Mouse (Mus musculus): ENCODE data around the gene Mfap3l. TPM values are rescaled to one million over a fixed set of nuclear protein-coding genes. Genes with fewer than 3 reads are reported as not detected.
A peak's percentile ranks its signal among the peaks of the same experiment; 100 is the strongest.

Mfap3l gene
- polyA plus RNA-seq, 1 experiment = 18.2 TPM

GRCm38 (mm10) chr8:60643416-60644020, 10.9 kb downstream of the Mfap3l start:
- peaks cover 70% of the 10 kb centered on the region for H3K36me3 ChIP-seq (ENCODE audit: control insufficient read depth, insufficient read depth)
- peaks cover 91% of the 10 kb centered on the region for H3K79me3 ChIP-seq (ENCODE audit: low read depth)
- no peaks in the 10 kb centered on the region for H3K27me3 ChIP-seq (ENCODE audit: control insufficient read depth, insufficient read depth, insufficient read length)
- H3ac ChIP-seq (ENCODE audit: control insufficient read depth, insufficient read length, low read depth) = no peak overlapping the region
- H3K4me3 ChIP-seq (ENCODE audit: insufficient read depth, poor library complexity, severe bottlenecking) = no peak overlapping the region
- TF ChIP-seq MAX (IDR thresholded peaks at IDR 0.05) = no peak
- peaks cover 100% of the 10 kb centered on the region for H3K79me2 ChIP-seq (ENCODE audit: control insufficient read depth, insufficient read depth)

DNA sequence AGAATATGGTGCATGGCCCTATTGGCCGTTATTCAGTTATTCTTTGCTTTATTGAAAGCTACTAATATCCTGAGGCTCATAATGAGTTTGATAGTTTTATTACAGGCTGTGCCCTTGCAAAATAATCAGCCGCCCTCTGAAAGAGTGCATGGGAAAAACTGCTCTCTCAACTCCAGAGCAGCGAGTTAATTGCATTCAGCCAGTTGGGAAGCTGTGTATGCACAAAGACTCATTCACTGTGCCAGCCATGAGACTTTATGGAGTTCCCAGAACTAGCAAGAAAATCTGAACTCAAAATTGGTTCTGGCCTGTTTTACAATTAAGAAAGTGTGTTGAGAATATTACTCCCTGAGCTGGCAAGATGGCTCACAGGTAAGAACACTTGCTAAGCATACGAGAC, 12.5 kb downstream of the Mfap3l start:
- peaks cover 70% of the 10 kb centered on the region for H3K36me3 ChIP-seq (ENCODE audit: control insufficient read depth, insufficient read depth)
- TF ChIP-seq CTCF (IDR thresholded peaks at IDR 0.05; ENCODE audit: control insufficient read depth, insufficient read depth, insufficient read length) (no peak), USF1 (IDR thresholded peaks at IDR 0.05; ENCODE audit: low read depth) (no peak), MYOD1 (IDR thresholded peaks at IDR 0.05; ENCODE audit: control insufficient read depth, insufficient read length, low read depth) (no peak), CEBPB (IDR thresholded peaks at IDR 0.05; ENCODE audit: low read depth) (no peak), MYOG (IDR thresholded peaks at IDR 0.05; ENCODE audit: control insufficient read depth, extremely low read depth, insufficient read length) (no peak), FOSL1 (IDR thresholded peaks at IDR 0.05; ENCODE audit: insufficient read depth, low read length, poor library complexity, severe bottlenecking) (no peak), MAX (IDR thresholded peaks at IDR 0.05) (no peak)
- H3K79me3 ChIP-seq (ENCODE audit: low read depth) = peaks cover 80% of the 10 kb centered on the region
- peaks cover 99% of the 10 kb centered on the region for H3K79me2 ChIP-seq (ENCODE audit: control insufficient read depth, insufficient read depth)
- no peaks in the 10 kb centered on the region for H3K27me3 ChIP-seq (ENCODE audit: control insufficient read depth, insufficient read depth, insufficient read length)
- H3ac ChIP-seq (ENCODE audit: control insufficient read depth, insufficient read length, low read depth) = no peak overlapping the region
- H3K4me3 ChIP-seq (ENCODE audit: insufficient read depth, poor library complexity, severe bottlenecking) = no peak overlapping the region

- Histone ChIP-seq H3K79me2 (ENCODE audit: control insufficient read depth, insufficient read depth) (peaks cover 99% of the 10 kb centered on the region), H3K27me3 (ENCODE audit: control insufficient read depth, insufficient read depth, insufficient read length) (no peaks in the 10 kb centered on the region), H3K79me3 (ENCODE audit: low read depth) (peaks cover 78% of the 10 kb centered on the region), H3K36me3 (ENCODE audit: control insufficient read depth, insufficient read depth) (peaks cover 68% of the 10 kb centered on the region), H3ac (ENCODE audit: control insufficient read depth, insufficient read length, low read depth) (no peak overlapping the region), H3K4me3 (ENCODE audit: insufficient read depth, poor library complexity, severe bottlenecking) (no peak overlapping the region)
- TF ChIP-seq FOSL1 (IDR thresholded peaks at IDR 0.05; ENCODE audit: insufficient read depth, low read length, poor library complexity, severe bottlenecking) (no peak), CTCF (IDR thresholded peaks at IDR 0.05; ENCODE audit: control insufficient read depth, insufficient read depth, insufficient read length) (no peak), USF1 (IDR thresholded peaks at IDR 0.05; ENCODE audit: low read depth) (no peak), MYOD1 (IDR thresholded peaks at IDR 0.05; ENCODE audit: control insufficient read depth, insufficient read length, low read depth) (no peak)
Observed at GRCm38 (mm10) chr8:60645911-60646310, 13.3 kb downstream of the Mfap3l start.

DNA sequence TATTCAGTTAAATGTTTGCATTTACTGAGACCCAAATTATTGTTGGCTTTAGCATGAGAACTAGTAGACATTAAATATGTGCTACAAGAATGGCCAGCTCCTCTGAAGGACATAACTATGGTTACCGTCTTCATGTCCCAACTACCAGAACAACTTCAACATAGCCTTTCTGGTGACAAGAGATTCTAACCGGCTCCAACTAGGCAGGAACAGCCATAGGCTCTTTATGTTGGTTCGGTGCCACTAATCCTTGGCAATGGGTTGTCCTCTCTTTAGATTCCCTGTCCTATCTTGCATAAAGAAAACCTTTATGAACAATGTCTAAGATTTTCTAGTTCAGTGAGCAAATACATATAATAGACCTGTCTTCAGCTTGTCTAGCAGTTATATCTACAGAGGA, 14.7 kb downstream of the Mfap3l start:
- H3K36me3 ChIP-seq (ENCODE audit: control insufficient read depth, insufficient read depth) = peaks cover 70% of the 10 kb centered on the region
- H3K79me3 ChIP-seq (ENCODE audit: low read depth) = peaks cover 82% of the 10 kb centered on the region
- peaks cover 99% of the 10 kb centered on the region for H3K79me2 ChIP-seq (ENCODE audit: control insufficient read depth, insufficient read depth)
- no peak overlapping the region for H3ac ChIP-seq (ENCODE audit: control insufficient read depth, insufficient read length, low read depth)
- H3K4me3 ChIP-seq (ENCODE audit: insufficient read depth, poor library complexity, severe bottlenecking) = no peak overlapping the region
- H3K27me3 ChIP-seq (ENCODE audit: control insufficient read depth, insufficient read depth, insufficient read length) = no peaks in the 10 kb centered on the region
- TF ChIP-seq FOSL1 (IDR thresholded peaks at IDR 0.05; ENCODE audit: insufficient read depth, low read length, poor library complexity, severe bottlenecking) (no peak), MAX (IDR thresholded peaks at IDR 0.05) (no peak), CEBPB (IDR thresholded peaks at IDR 0.05; ENCODE audit: low read depth) (no peak), MYOD1 (IDR thresholded peaks at IDR 0.05; ENCODE audit: control insufficient read depth, insufficient read length, low read depth) (no peak), CTCF (IDR thresholded peaks at IDR 0.05; ENCODE audit: control insufficient read depth, insufficient read depth, insufficient read length) (no peak), MYOG (IDR thresholded peaks at IDR 0.05; ENCODE audit: control insufficient read depth, extremely low read depth, insufficient read length) (no peak), USF1 (IDR thresholded peaks at IDR 0.05; ENCODE audit: low read depth) (no peak)

GRCm38 (mm10) chr8:60649081-60649480, 16.5 kb downstream of the Mfap3l start:
- H3K36me3 ChIP-seq (ENCODE audit: control insufficient read depth, insufficient read depth) = peaks cover 71% of the 10 kb centered on the region
- peaks cover 81% of the 10 kb centered on the region for H3K79me3 ChIP-seq (ENCODE audit: low read depth)
- H3K27me3 ChIP-seq (ENCODE audit: control insufficient read depth, insufficient read depth, insufficient read length) = no peaks in the 10 kb centered on the region
- TF ChIP-seq CTCF (IDR thresholded peaks at IDR 0.05; ENCODE audit: control insufficient read depth, insufficient read depth, insufficient read length) (no peak), MYOG (IDR thresholded peaks at IDR 0.05; ENCODE audit: control insufficient read depth, extremely low read depth, insufficient read length) (no peak), USF1 (IDR thresholded peaks at IDR 0.05; ENCODE audit: low read depth) (no peak), CEBPB (IDR thresholded peaks at IDR 0.05; ENCODE audit: low read depth) (peak; percentile 19), MAX (IDR thresholded peaks at IDR 0.05) (no peak), FOSL1 (IDR thresholded peaks at IDR 0.05; ENCODE audit: insufficient read depth, low read length, poor library complexity, severe bottlenecking) (peak; percentile 25), MYOD1 (IDR thresholded peaks at IDR 0.05; ENCODE audit: control insufficient read depth, insufficient read length, low read depth) (peak; percentile 16)
- no peak overlapping the region for H3K4me3 ChIP-seq (ENCODE audit: insufficient read depth, poor library complexity, severe bottlenecking)
- no peak overlapping the region for H3ac ChIP-seq (ENCODE audit: control insufficient read depth, insufficient read length, low read depth)
- H3K79me2 ChIP-seq (ENCODE audit: control insufficient read depth, insufficient read depth) = peaks cover 99% of the 10 kb centered on the region

DNA sequence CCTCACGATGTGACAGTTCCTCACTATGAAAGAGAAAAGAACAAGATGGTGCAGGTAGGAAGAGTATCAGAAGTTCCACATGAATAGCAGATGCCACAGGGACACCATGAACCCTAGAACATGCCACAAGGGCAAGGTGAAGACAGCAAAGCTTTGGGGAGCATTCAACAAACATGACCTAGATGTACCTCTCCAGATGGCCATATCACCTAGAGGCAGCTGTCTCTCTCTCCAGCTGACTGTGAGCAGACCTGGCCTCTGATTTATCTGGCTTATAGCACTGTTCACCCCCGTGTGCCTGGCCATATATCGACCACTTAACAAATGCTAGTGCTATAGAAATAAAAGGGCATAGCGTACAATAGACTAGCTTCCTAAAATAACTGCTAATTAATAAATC, 17.5 kb downstream of the Mfap3l start:
- Histone ChIP-seq H3K79me3 (ENCODE audit: low read depth) (peaks cover 75% of the 10 kb centered on the region), H3K36me3 (ENCODE audit: control insufficient read depth, insufficient read depth) (peaks cover 64% of the 10 kb centered on the region), H3K79me2 (ENCODE audit: control insufficient read depth, insufficient read depth) (peaks cover 99% of the 10 kb centered on the region), H3ac (ENCODE audit: control insufficient read depth, insufficient read length, low read depth) (no peak overlapping the region), H3K4me3 (ENCODE audit: insufficient read depth, poor library complexity, severe bottlenecking) (no peak overlapping the region), H3K27me3 (ENCODE audit: control insufficient read depth, insufficient read depth, insufficient read length) (no peaks in the 10 kb centered on the region)
- TF ChIP-seq CTCF (IDR thresholded peaks at IDR 0.05; ENCODE audit: control insufficient read depth, insufficient read depth, insufficient read length) (no peak), MYOD1 (IDR thresholded peaks at IDR 0.05; ENCODE audit: control insufficient read depth, insufficient read length, low read depth) (no peak), USF1 (IDR thresholded peaks at IDR 0.05; ENCODE audit: low read depth) (no peak), FOSL1 (IDR thresholded peaks at IDR 0.05; ENCODE audit: insufficient read depth, low read length, poor library complexity, severe bottlenecking) (no peak), CEBPB (IDR thresholded peaks at IDR 0.05; ENCODE audit: low read depth) (no peak), MYOG (IDR thresholded peaks at IDR 0.05; ENCODE audit: control insufficient read depth, extremely low read depth, insufficient read length) (no peak), MAX (IDR thresholded peaks at IDR 0.05) (no peak)

Measured in C2C12 (cell line).